ENCODE assay signal across 13 mouse cellular contexts in the genomic region with DNA sequence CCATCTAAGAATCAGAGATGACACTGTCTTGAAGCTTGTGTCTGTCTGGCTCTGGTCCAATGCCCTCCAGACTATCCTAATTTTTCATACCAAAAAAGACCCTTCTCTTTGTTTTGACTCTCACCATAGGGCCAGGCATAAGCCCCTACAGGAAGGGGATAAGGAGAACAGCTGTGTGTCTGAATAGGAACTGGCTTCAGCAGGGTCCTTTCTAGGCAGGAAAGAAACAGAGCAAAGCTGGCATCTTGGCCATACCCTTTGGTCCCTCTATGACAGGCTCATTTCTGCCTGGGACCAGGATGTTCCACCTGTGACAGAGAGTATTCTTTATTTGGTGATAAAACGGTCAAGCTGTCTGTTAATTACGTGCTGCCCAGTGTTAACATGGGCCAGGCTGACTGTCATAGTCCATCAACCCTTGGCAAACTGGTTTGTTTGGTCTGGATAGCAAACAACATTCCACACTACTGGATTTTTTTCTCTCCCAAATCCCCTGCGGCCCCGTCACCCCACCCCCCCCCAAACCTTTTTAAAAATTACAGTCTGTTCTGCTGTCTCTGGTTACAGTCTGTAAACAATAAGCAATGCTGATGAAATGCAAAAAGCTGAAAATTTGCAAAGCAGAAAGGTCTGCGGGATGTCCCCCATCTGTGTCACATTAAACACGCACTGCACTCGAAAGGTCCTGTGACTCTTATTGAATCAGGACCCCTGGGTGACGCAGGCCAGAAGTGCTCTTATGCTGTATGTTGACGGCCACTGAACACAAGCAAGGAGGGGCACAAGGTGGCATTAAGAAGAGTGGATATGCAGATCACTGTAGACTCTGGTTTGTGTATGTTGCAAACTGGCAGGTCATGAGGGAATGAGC.
DNase-seq lines count a peak whose midpoint lies in the region; ATAC-seq and TF ChIP-seq lines count a peak whose summit lies in the region.
"Had no signal": no experiment of that assay in that cellular context is flagged by ENCODE, and none has a peak within 500 bp of the region (broad histone marks: within the 10 kb centered on the region; RNA-seq: fewer than 3 reads in every experiment).

No protein-coding gene starts in this region.

- no peak overlapping the region for H3K4me3 ChIP-seq in gastrocnemius, adult 2 months
- H3K4me3 ChIP-seq in testis, adult 2 months (ENCODE audit: control insufficient read depth, low read depth, low read length): no peak overlapping the region
- H3K4me3 ChIP-seq in kidney, postnatal 0 days (replicated peaks; ENCODE audit: low read depth, low read length): no peak overlapping the region
- H3K4me3 ChIP-seq: hindbrain, embryonic 15.5 days had no signal

- no peaks in the 10 kb centered on the region for H3K9me3 ChIP-seq in kidney, postnatal 0 days (replicated peaks; ENCODE audit: low read length)
- H3K9me3 ChIP-seq: hindbrain, embryonic 15.5 days had no signal

- H3K27me3 ChIP-seq in testis, adult 2 months (ENCODE audit: control insufficient read depth, insufficient read depth, low read length): no peaks in the 10 kb centered on the region
- no peaks in the 10 kb centered on the region for H3K27me3 ChIP-seq in kidney, postnatal 0 days (ENCODE audit: insufficient read depth, low read length)
- H3K27me3 ChIP-seq: hindbrain, embryonic 15.5 days had no signal

- no peaks in the 10 kb centered on the region for H3K36me3 ChIP-seq in testis, adult 2 months (ENCODE audit: control insufficient read depth, insufficient read depth, low read length)
- no peaks in the 10 kb centered on the region for H3K36me3 ChIP-seq in kidney, postnatal 0 days (ENCODE audit: insufficient read depth, low read length)
- H3K36me3 ChIP-seq: hindbrain, embryonic 15.5 days had no signal

- H3K4me1 ChIP-seq in testis, adult 2 months (ENCODE audit: control insufficient read depth, insufficient read depth, low read length): no peaks in the 10 kb centered on the region
- peaks cover 54% of the 10 kb centered on the region for H3K4me1 ChIP-seq in kidney, postnatal 0 days (replicated peaks; ENCODE audit: insufficient read depth, low read length)

- no peak overlapping the region for H3K9ac ChIP-seq in kidney, postnatal 0 days (ENCODE audit: low read depth, low read length)
- H3K9ac ChIP-seq: hindbrain, embryonic 15.5 days had no signal

- H3K27ac ChIP-seq in gastrocnemius, adult 2 months: peak overlapping the region; percentile 56
- H3K27ac ChIP-seq in testis, adult 2 months (ENCODE audit: control insufficient read depth, insufficient read depth, low read depth, low read length): peak overlapping the region; percentile 21; the same call in 1 of the 2 replicates
- H3K27ac ChIP-seq in kidney, postnatal 0 days: peak overlapping the region; percentile 80
- H3K27ac ChIP-seq: hindbrain, embryonic 15.5 days had no signal

- no peak overlapping the region for H3K4me2 ChIP-seq in kidney, postnatal 0 days (ENCODE audit: low read length)
- H3K4me2 ChIP-seq: heart, embryonic 11.5 days; hindbrain, embryonic 15.5 days had no signal

- 36% methylated on average over 9 of the region's 9 CpGs for WGBS in kidney, postnatal 0 days

- peak; percentile 26; the same call in 1 of the 2 replicates for ATAC-seq in kidney, postnatal 0 days (replicated peaks; ENCODE audit: low FRiP score, low read depth)
- no peak for ATAC-seq in megakaryocyte-erythroid progenitor cell, adult 5-6 weeks (replicated peaks; ENCODE audit: low FRiP score, low TSS enrichment, poor library complexity, severe bottlenecking)

- no peak for DNase-seq in gastrocnemius, adult 2 months
- DNase-seq in gastrocnemius, adult 18-20 months (ENCODE audit: low spot score): no peak
- DNase-seq in testis, postnatal 14 days (ENCODE audit: low spot score): no peak
- DNase-seq in kidney, postnatal 0 days (ENCODE audit: low spot score): peak; percentile 60
- DNase-seq in cerebellum, adult 11 months: no peak
- no peak for DNase-seq in cerebellum, adult 9-10 months
- DNase-seq: cerebellum, postnatal 36 days; spleen, adult 18-20 months; thymus, postnatal 4 days had no signal

- no peak for TF ChIP-seq POLR2A in testis, adult 2 months (IDR thresholded peaks at IDR 0.05; ENCODE audit: control insufficient read depth, low read depth, low read length)

- intact Hi-C loops in gastrocnemius, adult 2 months (cut with DNase I): no loop called here

- no peak for TF ChIP-seq CTCF in gastrocnemius, adult 2 months (IDR thresholded peaks at IDR 0.05)
- TF ChIP-seq CTCF in testis, adult 2 months (IDR thresholded peaks at IDR 0.05; ENCODE audit: control insufficient read depth, insufficient read depth, insufficient replicate concordance, low read depth, low read length): no peak
- no peak for TF ChIP-seq CTCF in kidney, postnatal 0 days (IDR thresholded peaks at IDR 0.05; ENCODE audit: low read depth)

Comparison
In these comparisons a context has a peak if more than half of its experiments do, and no peak if none do; other contexts are left out.
1. H3K27ac ChIP-seq: peak in every context shown above with its lines; median percentile 80 in kidney, postnatal 0 days; 56 in gastrocnemius, adult 2 months; 21 in testis, adult 2 months.